Mouse (Mus musculus): Measurements from ENCODE around the gene Phactr2. TPM values are rescaled to one million over a fixed set of nuclear protein-coding genes. Genes with fewer than 3 reads are reported as not detected.
"Not testable (repeated sequence)": the region's sequence is repeated elsewhere in the genome, so short reads cannot be mapped to it uniquely, and the experiment has no call there.

The Phactr2 gene
- total RNA-seq, 2 experiments from 2014 or later: 30.1 to 31.2 TPM

- ATAC-seq (ENCODE audit: poor library complexity, severe bottlenecking): no peak
Observed at GRCm38 (mm10) chr10:13230716-13231115, 243.5 kb downstream of the Phactr2 start.

DNA sequence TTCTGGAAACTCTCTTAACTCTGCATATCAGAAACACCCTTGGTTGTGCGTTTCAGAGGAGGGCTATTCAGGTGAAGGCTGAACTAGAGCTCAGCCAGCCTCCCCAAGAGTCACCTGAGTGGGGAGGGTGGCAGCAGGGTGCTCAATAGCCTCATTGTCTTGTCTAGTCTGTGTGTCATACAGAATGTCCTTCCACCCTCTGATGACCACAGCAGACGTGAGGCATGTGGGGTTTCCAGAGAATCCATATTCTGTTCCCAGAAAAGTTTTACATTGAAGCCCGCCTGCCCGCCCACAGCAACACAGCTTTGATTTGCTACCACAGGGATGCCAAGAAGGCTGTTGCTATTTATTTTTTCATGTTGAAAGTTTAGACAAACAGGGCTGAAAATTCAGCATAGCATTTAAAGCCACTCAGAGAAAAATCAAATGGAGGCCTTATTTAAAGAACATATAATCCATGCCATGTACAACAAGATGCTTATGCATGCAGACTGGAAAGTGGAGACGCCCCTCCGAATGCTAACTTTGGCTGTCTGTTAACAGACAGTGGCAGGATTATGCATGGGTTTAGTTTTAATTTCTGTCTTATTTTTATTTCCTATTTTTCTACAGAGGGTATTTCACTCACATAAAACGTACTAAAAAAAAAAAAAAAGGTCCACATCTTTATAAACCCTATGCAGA, 248.7 kb downstream of the Phactr2 start:
- no peak for ATAC-seq (ENCODE audit: poor library complexity, severe bottlenecking)

GRCm38 (mm10) chr10:13222135-13222534, 252.1 kb downstream of the Phactr2 start:
- no peak for ATAC-seq (ENCODE audit: poor library complexity, severe bottlenecking)

- no peak for ATAC-seq (ENCODE audit: poor library complexity, severe bottlenecking)
Observed at GRCm38 (mm10) chr10:13220061-13220460, 254.2 kb downstream of the Phactr2 start.

GRCm38 (mm10) chr10:13213956-13214355, 260.3 kb downstream of the Phactr2 start:
- ATAC-seq (ENCODE audit: poor library complexity, severe bottlenecking): no peak

- no peak for ATAC-seq (ENCODE audit: poor library complexity, severe bottlenecking)
Observed at GRCm38 (mm10) chr10:13212829-13213228, 261.4 kb downstream of the Phactr2 start.

GRCm38 (mm10) chr10:13212326-13212725, 261.9 kb downstream of the Phactr2 start:
- no peak for ATAC-seq (ENCODE audit: poor library complexity, severe bottlenecking)

DNA sequence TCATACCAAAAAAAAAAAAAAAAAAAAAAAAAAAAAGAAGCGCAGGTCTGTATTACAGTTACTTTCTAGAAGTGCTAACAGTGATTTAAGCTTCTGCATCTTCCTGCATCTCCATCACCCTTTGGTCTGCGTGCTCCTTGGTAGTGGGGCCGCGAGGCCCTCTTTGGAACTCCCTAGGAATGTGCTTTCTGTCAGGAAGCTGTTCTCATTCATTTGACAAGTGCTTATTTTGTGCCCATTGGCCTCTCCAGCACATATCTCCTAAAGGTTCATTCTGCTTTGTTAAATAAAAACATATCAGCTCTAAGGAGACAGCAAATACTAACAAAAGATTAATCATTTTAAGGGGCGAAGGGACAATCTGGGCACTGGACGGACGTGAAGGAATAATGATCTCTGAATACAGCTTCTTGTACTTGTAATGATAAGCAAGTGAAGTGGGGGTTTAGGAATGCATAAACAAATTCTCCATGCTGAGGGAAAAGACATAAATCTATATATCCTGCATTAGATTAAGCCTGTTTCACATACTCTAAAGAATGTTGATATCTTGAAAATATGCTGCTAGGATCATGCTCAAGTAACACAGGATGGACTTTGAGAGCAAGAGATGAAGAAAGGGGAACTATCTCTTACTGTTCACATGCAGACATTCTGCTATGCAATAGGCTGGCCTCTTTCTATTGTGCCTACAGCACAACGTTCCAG, 264.1 kb downstream of the Phactr2 start:
- ATAC-seq (ENCODE audit: poor library complexity, severe bottlenecking): no peak

DNA sequence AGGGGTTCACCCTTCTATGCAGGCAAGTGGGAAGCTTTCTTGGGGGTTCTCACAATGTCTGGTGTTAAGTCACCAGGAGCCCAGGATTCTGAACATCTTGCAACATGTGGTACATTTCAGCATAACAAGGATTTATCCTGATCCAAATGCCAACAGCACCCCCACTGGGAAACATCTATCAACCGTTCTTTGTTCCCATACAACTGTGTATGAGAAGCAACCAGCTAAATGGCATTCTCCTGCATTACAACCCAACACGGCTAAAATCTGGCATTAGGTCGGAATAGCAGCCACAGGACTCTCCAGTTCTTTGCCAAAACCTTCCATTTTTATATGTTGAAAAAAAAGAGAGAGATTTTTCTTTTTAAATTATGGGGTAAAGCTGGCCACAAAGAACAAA, 264.7 kb downstream of the Phactr2 start:
- no peak for ATAC-seq (ENCODE audit: poor library complexity, severe bottlenecking)

- ATAC-seq (ENCODE audit: poor library complexity, severe bottlenecking): no peak
Observed at GRCm38 (mm10) chr10:13209061-13209460, 265.2 kb downstream of the Phactr2 start.

DNA sequence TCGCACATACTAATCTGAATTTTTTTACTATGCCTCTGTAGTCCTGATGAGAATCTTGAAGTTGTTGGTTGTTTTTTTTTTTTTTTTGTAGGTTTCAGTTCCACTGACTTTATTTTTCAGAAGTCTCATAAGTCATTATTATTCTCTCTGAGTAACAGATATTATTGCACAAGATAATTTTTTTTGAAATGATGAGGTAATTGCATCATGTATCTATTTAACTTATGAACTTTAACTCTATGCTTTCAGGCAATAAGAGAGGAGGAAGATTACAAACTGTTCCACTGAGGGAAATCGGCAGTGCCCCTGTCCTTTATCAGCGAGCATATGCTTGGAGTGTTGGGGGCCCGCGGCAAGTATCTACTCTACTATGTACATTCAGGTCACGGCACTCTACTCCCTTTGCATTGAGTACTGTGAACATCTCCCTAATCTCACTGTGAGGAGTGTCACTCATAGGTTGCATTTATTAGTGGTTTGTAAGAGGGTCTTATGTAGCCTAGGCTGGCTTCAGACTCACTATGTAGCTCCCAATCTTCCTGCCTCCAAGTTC, 272.4 kb downstream of the Phactr2 start:
- ATAC-seq (ENCODE audit: poor library complexity, severe bottlenecking): peak; percentile 60

GRCm38 (mm10) chr10:13200862-13201261, 273.4 kb downstream of the Phactr2 start:
- peak; percentile 52 for ATAC-seq (ENCODE audit: poor library complexity, severe bottlenecking)

DNA sequence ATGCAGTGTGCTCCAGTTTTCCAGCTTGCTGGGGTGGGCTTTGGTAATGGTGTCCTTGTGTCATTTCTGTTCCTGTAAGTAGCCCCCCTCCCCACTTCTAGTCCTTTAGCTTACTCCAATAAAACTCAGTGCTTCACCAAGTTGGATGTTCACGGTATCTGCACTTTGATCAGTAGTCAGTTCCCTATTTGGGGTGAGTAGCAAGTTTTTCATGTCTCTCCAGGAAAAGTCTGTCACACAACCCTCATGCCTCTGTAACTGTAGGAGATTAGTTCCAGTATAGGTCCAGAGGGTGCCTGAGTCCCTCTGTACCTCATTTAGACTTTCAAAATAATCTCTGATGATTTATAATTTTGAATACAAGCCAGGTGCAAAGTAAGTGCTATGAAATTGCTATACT, 275.0 kb downstream of the Phactr2 start:
- peak; percentile 43 for ATAC-seq (ENCODE audit: poor library complexity, severe bottlenecking)

GRCm38 (mm10) chr10:13196872-13197507, 277.2 kb downstream of the Phactr2 start:
- no peak for ATAC-seq (ENCODE audit: poor library complexity, severe bottlenecking)

- not testable (repeated sequence) for ATAC-seq (ENCODE audit: poor library complexity, severe bottlenecking)
Observed at GRCm38 (mm10) chr10:13193496-13193895, 280.7 kb downstream of the Phactr2 start.

GRCm38 (mm10) chr10:13192731-13193351, 281.4 kb downstream of the Phactr2 start, which contains the start of gene Ltv1:
Ltv1 (minus strand) TSS chr10:13193168.
- ATAC-seq (ENCODE audit: poor library complexity, severe bottlenecking): peak; percentile 99

GRCm38 (mm10) chr10:13189881-13190280, 284.3 kb downstream of the Phactr2 start:
- ATAC-seq (ENCODE audit: poor library complexity, severe bottlenecking): no peak

DNA sequence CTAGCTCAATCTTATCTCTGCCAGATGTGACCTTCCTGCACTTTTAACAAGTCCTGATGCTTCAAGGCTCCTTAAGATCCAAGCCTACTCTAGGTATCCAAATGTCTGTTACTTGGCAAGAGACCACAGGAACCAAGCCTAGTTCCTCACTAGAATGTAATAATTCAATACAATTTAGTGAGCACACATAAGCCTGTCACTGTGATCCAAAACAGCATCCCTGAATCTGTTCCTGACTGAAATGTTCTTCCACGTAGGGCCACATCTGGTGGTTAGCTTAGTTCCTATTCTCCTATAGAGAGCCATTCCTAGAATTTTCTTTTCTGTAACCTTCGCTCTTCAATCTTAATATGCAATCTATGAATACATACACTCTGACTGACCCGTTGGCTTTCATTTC, 287.5 kb downstream of the Phactr2 start:
- no peak for ATAC-seq (ENCODE audit: poor library complexity, severe bottlenecking)

GRCm38 (mm10) chr10:13184170-13184766, 289.9 kb downstream of the Phactr2 start:
- ATAC-seq (ENCODE audit: poor library complexity, severe bottlenecking): peak; percentile 84

DNA sequence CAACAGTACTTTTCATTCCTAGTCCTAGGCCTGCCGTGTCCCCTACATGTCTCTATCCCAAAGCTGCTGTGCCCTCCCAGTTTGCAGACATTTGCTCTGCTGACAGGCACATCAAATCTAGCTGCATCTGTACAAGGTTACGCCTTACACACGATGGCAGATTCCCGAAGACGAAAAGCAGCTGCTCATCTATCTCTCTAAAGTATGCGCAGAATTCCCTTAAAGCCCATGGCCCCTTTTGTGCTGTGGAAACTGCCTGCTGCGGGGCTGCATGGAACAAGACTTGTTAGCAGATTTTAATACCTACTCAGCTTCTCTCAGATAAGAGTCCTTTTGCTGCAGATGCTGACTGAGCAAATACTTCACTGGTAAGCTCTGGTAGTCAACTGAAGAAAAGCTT, 294.0 kb downstream of the Phactr2 start:
- no peak for ATAC-seq (ENCODE audit: poor library complexity, severe bottlenecking)

Measured in megakaryocyte, adult 5-6 weeks (primary cell).